In the genomic region with DNA sequence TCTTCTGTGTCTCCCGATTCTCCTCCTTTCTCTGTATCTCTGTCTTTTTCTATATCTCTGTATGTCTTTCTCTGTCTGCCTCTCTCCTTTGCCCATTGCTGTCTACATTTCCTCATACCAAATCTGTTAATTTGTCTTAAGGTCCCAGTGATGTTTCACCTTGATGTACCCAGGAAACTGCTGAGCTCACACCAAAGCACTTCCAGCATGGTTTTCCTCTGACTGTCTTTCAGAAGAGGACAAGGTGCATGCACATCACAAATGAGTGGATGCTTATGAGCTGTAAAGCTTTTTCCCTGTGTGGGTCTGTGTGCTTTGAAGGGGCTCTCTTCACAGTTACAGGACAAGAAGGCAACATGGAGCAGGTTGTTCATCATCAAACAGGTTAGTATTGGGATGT, we compare ENCODE assay signal across 10 mouse cellular contexts.
"Had no signal": no experiment of that assay in that cellular context is flagged by ENCODE, and none has a peak within 500 bp of the region (broad histone marks: within the 10 kb centered on the region; RNA-seq: fewer than 3 reads in every experiment).

No protein-coding gene starts in this region.

- H3K36me3 ChIP-seq: neural tube, embryonic 15.5 days had no signal

- H3K27me3 ChIP-seq: hindbrain, embryonic 15.5 days; limb, embryonic 12.5 days; neural tube, embryonic 15.5 days had no signal

- DNase-seq: midbrain, embryonic 14.5 days; right cerebral cortex, adult 18-20 months; right cerebral cortex, postnatal 25 days; thymus, adult 2 months; thymus, postnatal 36 days had no signal

- H3K27ac ChIP-seq: hindbrain, embryonic 15.5 days; layer of hippocampus, adult 2 months; limb, embryonic 12.5 days; neural tube, embryonic 15.5 days had no signal

- H3K4me3 ChIP-seq: hindbrain, embryonic 15.5 days; layer of hippocampus, adult 2 months; limb, embryonic 12.5 days; myocyte; neural tube, embryonic 15.5 days had no signal

- H3K9me3 ChIP-seq: neural tube, embryonic 15.5 days had no signal

- H3K4me1 ChIP-seq: limb, embryonic 12.5 days had no signal
